Comparison of ENCODE assay signal across 18 mouse cellular contexts in the genomic region with DNA sequence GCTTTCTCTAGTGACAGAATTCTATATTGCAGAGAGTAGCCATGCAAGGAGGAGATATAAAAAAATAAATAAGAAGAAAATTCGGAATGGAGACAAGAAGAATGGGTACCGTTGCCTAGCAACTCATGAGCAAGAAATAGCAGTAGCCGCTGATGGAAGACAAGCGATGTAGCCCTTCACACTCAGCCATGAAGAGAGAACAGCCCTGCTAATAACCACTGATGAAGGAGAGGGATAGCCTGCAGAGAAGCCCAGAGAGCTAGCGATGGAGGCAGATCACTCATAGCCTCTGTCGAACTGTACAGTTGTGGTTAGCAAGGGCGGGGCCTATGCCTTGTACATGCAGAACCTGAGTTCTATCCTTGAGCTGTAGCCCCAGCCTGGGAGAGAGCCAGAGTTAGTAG.
A peak's percentile ranks its signal among the peaks of the same experiment; 100 is the strongest.
DNase-seq lines count a peak whose midpoint lies in the region; ATAC-seq lines count a peak whose summit lies in the region.
"Had no signal": no experiment of that assay in that cellular context is flagged by ENCODE, and none has a peak within 500 bp of the region (broad histone marks: within the 10 kb centered on the region; RNA-seq: fewer than 3 reads in every experiment).

No protein-coding gene starts in this region.

- peak overlapping the region; percentile 75 for H3K27ac ChIP-seq in hindbrain, embryonic 15.5 days (replicated peaks)
- no peak overlapping the region for H3K27ac ChIP-seq in hindbrain, embryonic 11.5 days (ENCODE audit: low read depth, low read length)
- H3K27ac ChIP-seq: intestine, embryonic 15.5 days; kidney, postnatal 0 days; liver, embryonic 12.5 days; midbrain, embryonic 12.5 days; neural tube, embryonic 12.5 days had no signal

- peak; percentile 78 for ATAC-seq in hindbrain, embryonic 15.5 days (ENCODE audit: low FRiP score, low read depth)
- no peak for ATAC-seq in hindbrain, embryonic 11.5 days (ENCODE audit: low FRiP score)
- ATAC-seq: activated CD4-positive, CD25-positive, alpha-beta regulatory T cell, adult 4 months; CD4-positive, CD25-positive, alpha-beta regulatory T cell, adult 4 months; intestine, embryonic 15.5 days; liver, embryonic 12.5 days; lung, postnatal 0 days had no signal

- intact Hi-C loops in left cerebral cortex, postnatal 14 days (cut with DNase I) = no loop called here

- no peaks in the 10 kb centered on the region for H3K4me1 ChIP-seq in hindbrain, embryonic 15.5 days (replicated peaks)
- H3K4me1 ChIP-seq in hindbrain, embryonic 11.5 days (replicated peaks; ENCODE audit: control insufficient read depth, insufficient read depth, low read length) = no peaks in the 10 kb centered on the region
- H3K4me1 ChIP-seq: intestine, embryonic 15.5 days; liver, embryonic 12.5 days; midbrain, embryonic 12.5 days; neural tube, embryonic 12.5 days had no signal

- no peak overlapping the region for H3K4me3 ChIP-seq in hindbrain, embryonic 15.5 days
- no peak overlapping the region for H3K4me3 ChIP-seq in hindbrain, embryonic 11.5 days (ENCODE audit: low read depth, low read length)
- H3K4me3 ChIP-seq: intestine, embryonic 15.5 days; liver, embryonic 12.5 days; midbrain, embryonic 12.5 days; neural tube, embryonic 12.5 days had no signal

- no peak overlapping the region for H3K9ac ChIP-seq in hindbrain, embryonic 15.5 days
- H3K9ac ChIP-seq in hindbrain, embryonic 11.5 days (ENCODE audit: low read depth, low read length) = no peak overlapping the region
- H3K9ac ChIP-seq: intestine, embryonic 15.5 days; liver, embryonic 12.5 days; midbrain, embryonic 12.5 days; neural tube, embryonic 12.5 days had no signal

- no peak for DNase-seq in hindbrain, embryonic 11.5 days (ENCODE audit: low spot score)
- peak; percentile 32 for DNase-seq in right cerebral cortex, adult 18-20 months
- no peak for DNase-seq in right cerebral cortex, postnatal 14 days
- peak; percentile 54 to 55 for DNase-seq in left cerebral cortex, postnatal 14 days (ENCODE audit: low spot score in 2 of 2)
- DNase-seq in thymus, postnatal 36 days = no peak
- DNase-seq in T-cell, adult 2 months (ENCODE audit: low spot score) = no peak
- DNase-seq: adrenal gland, postnatal 36 days; cerebellum, adult 11 months; heart, adult 18-20 months had no signal

- H3K36me3 ChIP-seq in hindbrain, embryonic 15.5 days = no peaks in the 10 kb centered on the region
- no peaks in the 10 kb centered on the region for H3K36me3 ChIP-seq in hindbrain, embryonic 11.5 days (ENCODE audit: control insufficient read depth, insufficient read depth, low read length)
- H3K36me3 ChIP-seq: intestine, embryonic 15.5 days; liver, embryonic 12.5 days; midbrain, embryonic 12.5 days; neural tube, embryonic 12.5 days had no signal

- no peak overlapping the region for H3K4me2 ChIP-seq in hindbrain, embryonic 15.5 days
- no peak overlapping the region for H3K4me2 ChIP-seq in hindbrain, embryonic 11.5 days (replicated peaks; ENCODE audit: low read depth, low read length)
- H3K4me2 ChIP-seq: intestine, embryonic 15.5 days; liver, embryonic 12.5 days; midbrain, embryonic 12.5 days; neural tube, embryonic 12.5 days had no signal

- no peaks in the 10 kb centered on the region for H3K9me3 ChIP-seq in hindbrain, embryonic 15.5 days
- H3K9me3 ChIP-seq in hindbrain, embryonic 11.5 days (ENCODE audit: control insufficient read depth, low read length) = no peaks in the 10 kb centered on the region
- H3K9me3 ChIP-seq: intestine, embryonic 15.5 days; neural tube, embryonic 12.5 days had no signal

- H3K27me3 ChIP-seq in hindbrain, embryonic 15.5 days = no peaks in the 10 kb centered on the region
- H3K27me3 ChIP-seq in hindbrain, embryonic 11.5 days (ENCODE audit: control insufficient read depth, insufficient read depth, low read length) = no peaks in the 10 kb centered on the region
- H3K27me3 ChIP-seq: intestine, embryonic 15.5 days; liver, embryonic 12.5 days; midbrain, embryonic 12.5 days; neural tube, embryonic 12.5 days had no signal

- whole genome bisulfite sequencing in hindbrain, embryonic 15.5 days = 55% methylated on average over 7 of the region's 7 CpGs
- WGBS in hindbrain, embryonic 11.5 days = 87% methylated on average over 7 of the region's 7 CpGs

Comparison
In these comparisons a context has a peak if more than half of its experiments do, and no peak if none do; other contexts are left out.
1. DNase-seq: peak in right cerebral cortex, adult 18-20 months (single experiment) and left cerebral cortex, postnatal 14 days (2 of 2); none in hindbrain, embryonic 11.5 days (single experiment), right cerebral cortex, postnatal 14 days (single experiment), thymus, postnatal 36 days (0 of 2) and T-cell, adult 2 months (single experiment).